Mouse (Mus musculus): ENCODE measurements at regions not wholly inside any gene's neighbourhood (a gene's known extent, or its start where the extent isn't known, plus 50 kb on each side); places are given as distances from the start of the nearest gene placed in this dataset.

DNA sequence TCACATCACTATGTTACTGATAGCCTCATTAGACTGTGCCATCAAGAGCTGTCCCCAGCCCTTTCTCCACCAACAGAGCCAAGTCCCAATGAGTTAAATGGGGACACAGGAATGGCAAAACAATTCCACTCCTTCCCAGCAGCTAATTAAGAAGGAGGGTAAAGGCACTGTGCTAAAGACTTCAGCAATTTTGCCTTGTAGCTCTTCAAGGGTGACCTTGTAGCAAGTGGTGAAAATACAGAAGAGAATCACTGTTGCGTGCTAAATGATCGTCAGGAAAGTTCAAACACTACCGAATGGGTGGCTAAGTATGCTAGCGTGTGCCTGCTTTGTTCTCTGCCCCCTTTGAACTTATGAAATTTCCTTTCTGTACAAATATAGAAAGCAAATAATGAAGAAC, 519.9 kb upstream of the Apob start:
- Histone ChIP-seq H3K27ac (ENCODE audit: low read length) (no peak overlapping the region), H3K4me3 (replicated peaks; ENCODE audit: low read length) (no peak overlapping the region), H3K4me2 (ENCODE audit: low read depth, low read length) (no peak overlapping the region), H3K36me3 (ENCODE audit: control insufficient read depth, insufficient read depth, low read length) (no peaks in the 10 kb centered on the region), H3K27me3 (ENCODE audit: control insufficient read depth, insufficient read depth, low read length) (no peaks in the 10 kb centered on the region), H3K9me3 (replicated peaks; ENCODE audit: control insufficient read depth, low read length) (no peaks in the 10 kb centered on the region), H3K4me1 (ENCODE audit: control insufficient read depth, insufficient read depth, low read length) (no peaks in the 10 kb centered on the region), H3K9ac (ENCODE audit: low read length) (no peak overlapping the region)
- no peak for ATAC-seq (ENCODE audit: insufficient read depth, low FRiP score)
- 72% methylated on average over 4 of the region's 4 CpGs for WGBS

DNA sequence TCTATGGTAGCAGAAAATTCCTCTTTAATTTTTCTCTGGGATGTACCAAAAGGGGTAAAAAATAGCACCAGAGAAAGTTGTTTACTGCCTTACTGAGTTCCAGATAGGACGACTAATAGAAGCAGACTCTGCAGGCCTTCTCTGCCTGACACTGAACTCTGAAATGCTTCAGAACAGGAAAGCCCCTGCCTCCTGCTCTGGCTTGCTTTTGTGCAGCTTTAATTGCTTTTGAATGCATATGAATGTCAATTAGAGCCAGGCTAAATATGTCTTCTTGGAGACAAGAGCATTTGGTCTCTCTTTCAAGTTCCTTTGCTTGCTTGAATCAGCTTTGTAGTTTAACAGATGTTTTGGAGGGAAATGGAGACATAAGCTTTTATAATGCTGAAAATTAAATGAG, 512.5 kb upstream of the Apob start:
- ATAC-seq (ENCODE audit: insufficient read depth, low FRiP score), result no peak
- Histone ChIP-seq H3K4me3 (replicated peaks; ENCODE audit: low read length) (no peak overlapping the region), H3K9me3 (replicated peaks; ENCODE audit: control insufficient read depth, low read length) (no peaks in the 10 kb centered on the region), H3K4me2 (ENCODE audit: low read depth, low read length) (no peak overlapping the region), H3K27ac (ENCODE audit: low read length) (no peak overlapping the region), H3K27me3 (ENCODE audit: control insufficient read depth, insufficient read depth, low read length) (no peaks in the 10 kb centered on the region), H3K36me3 (ENCODE audit: control insufficient read depth, insufficient read depth, low read length) (no peaks in the 10 kb centered on the region), H3K9ac (ENCODE audit: low read length) (no peak overlapping the region), H3K4me1 (ENCODE audit: control insufficient read depth, insufficient read depth, low read length) (no peaks in the 10 kb centered on the region)
- WGBS, result 21% methylated on average over 1 of the region's 1 CpGs

DNA sequence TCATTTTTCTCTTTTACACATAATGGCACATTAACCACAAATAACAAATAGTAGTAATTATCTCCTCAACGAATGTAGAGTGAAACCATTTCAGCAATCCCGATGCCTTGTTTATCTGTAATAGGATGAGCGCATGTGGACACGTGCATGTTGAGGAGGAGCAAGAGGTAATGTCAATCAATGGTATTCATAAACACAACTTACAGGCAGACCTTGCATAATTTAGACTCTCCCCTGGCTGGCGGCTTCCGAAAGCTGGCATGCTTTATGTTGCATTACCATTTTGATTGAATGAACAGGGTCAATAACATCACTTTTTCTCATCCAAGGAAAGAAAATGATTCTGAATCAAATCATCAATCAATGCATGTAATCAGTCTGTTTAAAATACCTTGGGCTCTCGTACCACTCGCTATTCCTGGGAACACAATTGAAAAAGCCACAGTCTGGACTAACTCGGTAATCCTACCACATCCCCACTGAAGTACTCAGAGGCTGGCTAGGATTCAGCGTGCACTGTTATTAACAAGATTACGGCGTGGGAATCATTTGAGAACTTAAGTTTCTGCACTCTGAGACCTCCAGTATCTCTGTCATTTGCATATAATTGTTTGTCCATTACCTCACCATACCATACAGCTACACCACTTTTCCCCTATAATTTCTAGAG, 464.7 kb upstream of the Apob start:
- 83% methylated on average over 12 of the region's 12 CpGs for WGBS

DNA sequence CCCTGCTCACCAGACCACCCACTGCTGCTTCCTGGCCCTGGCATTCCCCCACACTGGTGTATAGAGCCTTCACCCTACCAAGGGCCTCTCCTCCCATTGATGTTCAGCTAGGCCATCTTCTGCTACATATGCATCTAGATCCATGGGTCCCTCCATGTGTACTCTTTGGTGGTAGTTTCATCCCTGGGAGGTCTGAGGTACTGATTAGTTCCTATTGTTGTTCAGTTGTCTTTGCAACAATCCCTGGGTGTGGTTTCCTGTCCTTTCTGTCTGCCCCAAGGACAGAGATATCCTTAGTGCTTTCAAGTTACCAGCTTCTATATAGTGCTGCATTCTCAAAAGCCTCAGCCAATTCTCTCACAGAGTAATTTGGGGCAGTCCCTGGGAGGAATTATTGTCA, 440.1 kb upstream of the Apob start:
- Histone ChIP-seq H3K9me3 (replicated peaks; ENCODE audit: control insufficient read depth, low read length) (no peaks in the 10 kb centered on the region), H3K27ac (ENCODE audit: low read length) (no peak overlapping the region), H3K9ac (ENCODE audit: low read length) (no peak overlapping the region), H3K4me1 (ENCODE audit: control insufficient read depth, insufficient read depth, low read length) (no peaks in the 10 kb centered on the region), H3K27me3 (ENCODE audit: control insufficient read depth, insufficient read depth, low read length) (no peaks in the 10 kb centered on the region), H3K4me2 (ENCODE audit: low read depth, low read length) (no peak overlapping the region), H3K4me3 (replicated peaks; ENCODE audit: low read length) (no peak overlapping the region), H3K36me3 (ENCODE audit: control insufficient read depth, insufficient read depth, low read length) (no peaks in the 10 kb centered on the region)
- ATAC-seq (ENCODE audit: insufficient read depth, low FRiP score), result no peak

More for the DNA sequence above, 464.7 kb upstream of the Apob start:
- no peak overlapping the region for H3K4me2 ChIP-seq (ENCODE audit: low read depth, low read length)
- H3K4me1 ChIP-seq (ENCODE audit: control insufficient read depth, insufficient read depth, low read length), result no peaks in the 10 kb centered on the region
- H3K27ac ChIP-seq (ENCODE audit: low read length), result no peak overlapping the region
- H3K9ac ChIP-seq (ENCODE audit: low read length), result no peak overlapping the region
- H3K27me3 ChIP-seq (ENCODE audit: control insufficient read depth, insufficient read depth, low read length), result no peaks in the 10 kb centered on the region
- no peak overlapping the region for H3K4me3 ChIP-seq (replicated peaks; ENCODE audit: low read length)
- H3K36me3 ChIP-seq (ENCODE audit: control insufficient read depth, insufficient read depth, low read length), result no peaks in the 10 kb centered on the region
- ATAC-seq (ENCODE audit: insufficient read depth, low FRiP score), result no peak
- H3K9me3 ChIP-seq (replicated peaks; ENCODE audit: control insufficient read depth, low read length), result no peaks in the 10 kb centered on the region

DNA sequence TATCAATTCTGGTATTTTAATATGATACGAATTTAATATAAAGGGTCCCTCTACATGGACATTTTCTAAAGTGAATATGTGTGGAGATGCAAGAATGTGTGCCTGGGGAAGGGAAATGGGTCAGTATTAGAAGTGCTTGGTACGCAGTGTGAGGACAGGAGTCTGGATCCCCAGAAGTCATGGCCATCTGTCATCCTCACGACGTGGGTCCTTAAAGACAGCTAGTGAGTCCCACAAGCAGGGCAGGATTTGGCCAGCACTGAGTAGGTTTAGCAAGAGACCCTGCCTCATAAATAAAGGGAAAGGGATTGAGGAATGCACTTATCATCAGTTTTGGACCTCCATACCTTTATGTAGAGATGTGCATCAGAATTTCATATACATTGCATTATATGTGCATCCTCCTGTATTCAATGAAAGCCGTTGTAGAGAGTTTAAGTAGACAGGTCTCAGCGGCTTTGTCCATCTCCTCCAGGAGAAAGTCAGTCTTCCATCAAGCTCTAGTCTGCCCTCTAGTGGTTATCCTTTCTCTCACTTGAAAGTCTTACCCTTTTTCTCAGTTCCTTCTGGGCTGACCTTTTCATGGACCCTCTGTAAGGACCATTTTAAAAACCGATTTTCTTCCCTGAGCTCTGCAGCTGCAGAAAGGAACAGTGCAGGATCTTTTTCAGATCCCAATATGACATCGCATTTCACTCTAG, 434.0 kb upstream of the Apob start:
- H3K4me2 ChIP-seq (ENCODE audit: low read depth, low read length), result no peak overlapping the region
- no peak overlapping the region for H3K9ac ChIP-seq (ENCODE audit: low read length)
- 51% methylated on average over 8 of the region's 8 CpGs for WGBS
- no peaks in the 10 kb centered on the region for H3K9me3 ChIP-seq (replicated peaks; ENCODE audit: control insufficient read depth, low read length)
- no peaks in the 10 kb centered on the region for H3K36me3 ChIP-seq (ENCODE audit: control insufficient read depth, insufficient read depth, low read length)
- H3K4me1 ChIP-seq (ENCODE audit: control insufficient read depth, insufficient read depth, low read length), result no peaks in the 10 kb centered on the region
- H3K27ac ChIP-seq (ENCODE audit: low read length), result no peak overlapping the region
- ATAC-seq (ENCODE audit: insufficient read depth, low FRiP score), result no peak
- no peaks in the 10 kb centered on the region for H3K27me3 ChIP-seq (ENCODE audit: control insufficient read depth, insufficient read depth, low read length)
- H3K4me3 ChIP-seq (replicated peaks; ENCODE audit: low read length), result no peak overlapping the region

DNA sequence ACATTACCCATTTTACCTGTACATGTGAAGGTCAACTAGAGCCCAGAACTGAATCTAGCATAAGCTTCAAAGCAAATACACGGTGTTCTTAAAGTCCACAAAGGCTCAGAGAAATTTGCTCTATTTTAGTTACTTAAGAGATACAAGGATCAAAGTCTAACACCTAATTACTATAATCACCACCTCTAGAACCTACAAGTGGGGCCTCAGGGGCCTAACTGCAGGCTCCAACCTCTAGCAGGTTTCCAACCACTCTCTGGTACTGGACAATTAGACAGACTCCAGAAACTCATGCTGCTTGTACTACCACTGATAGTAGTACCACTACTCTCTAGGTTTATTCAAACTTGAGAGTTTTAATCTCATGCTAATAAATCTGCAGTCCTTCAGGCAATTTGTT, 428.7 kb upstream of the Apob start:
- ATAC-seq (ENCODE audit: insufficient read depth, low FRiP score), result no peak; the same call in 1 of the 2 replicates
- H3K27ac ChIP-seq (ENCODE audit: low read length), result no peak overlapping the region
- WGBS, result 61% methylated on average over 1 of the region's 1 CpGs
- no peaks in the 10 kb centered on the region for H3K36me3 ChIP-seq (ENCODE audit: control insufficient read depth, insufficient read depth, low read length)
- H3K4me2 ChIP-seq (ENCODE audit: low read depth, low read length), result no peak overlapping the region
- H3K4me3 ChIP-seq (replicated peaks; ENCODE audit: low read length), result no peak overlapping the region
- no peak overlapping the region for H3K9ac ChIP-seq (ENCODE audit: low read length)
- H3K27me3 ChIP-seq (ENCODE audit: control insufficient read depth, insufficient read depth, low read length), result no peaks in the 10 kb centered on the region
- H3K9me3 ChIP-seq (replicated peaks; ENCODE audit: control insufficient read depth, low read length), result no peaks in the 10 kb centered on the region
- H3K4me1 ChIP-seq (ENCODE audit: control insufficient read depth, insufficient read depth, low read length), result no peaks in the 10 kb centered on the region

DNA sequence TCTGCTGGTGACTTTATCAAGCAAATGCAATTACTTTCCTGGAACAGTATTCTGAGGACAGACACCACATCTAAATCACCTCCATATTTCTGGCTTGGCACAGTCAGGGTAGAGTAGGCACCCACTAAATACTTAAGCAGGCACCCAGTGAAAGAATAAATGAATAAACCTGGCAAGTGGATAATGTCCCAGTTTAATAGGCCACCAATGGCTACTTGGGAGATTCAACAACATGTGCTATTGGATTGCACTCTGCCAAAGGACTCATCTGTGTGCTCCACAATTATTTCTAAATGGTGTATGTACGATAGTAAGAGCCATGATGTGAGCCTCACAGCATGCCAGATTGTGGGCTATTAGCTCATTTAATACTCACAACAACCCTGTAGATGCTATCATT, 417.2 kb upstream of the Apob start:
- 74% methylated on average over 1 of the region's 1 CpGs for WGBS
- Histone ChIP-seq H3K4me2 (ENCODE audit: low read depth, low read length) (no peak overlapping the region), H3K4me3 (replicated peaks; ENCODE audit: low read length) (no peak overlapping the region), H3K36me3 (ENCODE audit: control insufficient read depth, insufficient read depth, low read length) (no peaks in the 10 kb centered on the region), H3K4me1 (ENCODE audit: control insufficient read depth, insufficient read depth, low read length) (no peaks in the 10 kb centered on the region), H3K27ac (ENCODE audit: low read length) (no peak overlapping the region), H3K9ac (ENCODE audit: low read length) (no peak overlapping the region), H3K27me3 (ENCODE audit: control insufficient read depth, insufficient read depth, low read length) (no peaks in the 10 kb centered on the region), H3K9me3 (replicated peaks; ENCODE audit: control insufficient read depth, low read length) (no peaks in the 10 kb centered on the region)
- no peak for ATAC-seq (ENCODE audit: insufficient read depth, low FRiP score)

DNA sequence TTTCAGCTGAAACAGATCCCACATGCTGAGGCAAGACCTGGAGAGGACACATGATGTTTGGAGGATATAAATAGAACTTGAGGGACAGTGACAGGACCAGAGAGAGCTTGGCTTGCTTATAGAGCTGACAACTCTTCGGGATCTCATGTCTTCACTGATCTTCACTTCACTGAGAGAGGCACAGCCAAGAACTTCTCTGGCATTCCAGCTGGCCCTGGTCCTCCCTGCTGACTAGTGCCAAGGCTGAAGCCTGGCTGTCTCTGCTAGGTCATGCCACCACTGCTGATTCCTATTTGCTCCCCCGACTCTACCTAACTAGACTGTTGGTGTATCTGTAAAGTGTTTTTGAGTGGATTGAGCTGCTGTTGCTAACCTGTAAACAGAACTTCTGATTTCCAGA, 401.4 kb upstream of the Apob start:
- H3K9me3 ChIP-seq (replicated peaks; ENCODE audit: control insufficient read depth, low read length), result no peaks in the 10 kb centered on the region
- no peak overlapping the region for H3K27ac ChIP-seq (ENCODE audit: low read length)
- no peak overlapping the region for H3K9ac ChIP-seq (ENCODE audit: low read length)
- H3K4me1 ChIP-seq (ENCODE audit: control insufficient read depth, insufficient read depth, low read length), result no peaks in the 10 kb centered on the region
- no peaks in the 10 kb centered on the region for H3K27me3 ChIP-seq (ENCODE audit: control insufficient read depth, insufficient read depth, low read length)
- H3K36me3 ChIP-seq (ENCODE audit: control insufficient read depth, insufficient read depth, low read length), result no peaks in the 10 kb centered on the region
- ATAC-seq (ENCODE audit: insufficient read depth, low FRiP score), result no peak
- no peak overlapping the region for H3K4me3 ChIP-seq (replicated peaks; ENCODE audit: low read length)
- no peak overlapping the region for H3K4me2 ChIP-seq (ENCODE audit: low read depth, low read length)
- 93% methylated on average over 2 of the region's 2 CpGs for WGBS

DNA sequence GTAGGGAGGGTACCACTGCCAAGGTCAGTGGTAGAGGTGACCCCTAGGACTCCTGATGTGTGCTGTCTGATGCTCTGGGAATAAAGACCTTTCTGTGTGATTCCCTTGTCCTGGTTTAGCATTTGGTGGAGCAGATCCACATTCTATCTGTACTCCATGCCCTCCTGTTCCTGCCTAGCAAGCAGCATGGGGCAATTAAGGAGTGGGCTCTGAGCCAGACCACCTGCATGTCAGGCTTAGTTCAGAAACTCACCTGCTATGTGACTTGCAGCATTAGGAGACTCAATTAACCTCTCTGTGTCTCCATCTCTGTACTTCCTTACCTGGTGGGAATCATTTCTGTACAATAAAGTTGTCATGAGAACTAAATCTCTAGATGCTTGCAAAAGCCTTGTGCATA, 389.9 kb upstream of the Apob start:
- Histone ChIP-seq H3K27ac (ENCODE audit: low read length) (no peak overlapping the region), H3K4me2 (ENCODE audit: low read depth, low read length) (no peak overlapping the region)
- no peak for ATAC-seq (ENCODE audit: insufficient read depth, low FRiP score)

More for the DNA sequence above, 389.9 kb upstream of the Apob start:
- no peaks in the 10 kb centered on the region for H3K9me3 ChIP-seq (replicated peaks; ENCODE audit: control insufficient read depth, low read length)
- no peaks in the 10 kb centered on the region for H3K4me1 ChIP-seq (ENCODE audit: control insufficient read depth, insufficient read depth, low read length)
- no peaks in the 10 kb centered on the region for H3K27me3 ChIP-seq (ENCODE audit: control insufficient read depth, insufficient read depth, low read length)
- no peak overlapping the region for H3K4me3 ChIP-seq (replicated peaks; ENCODE audit: low read length)
- H3K9ac ChIP-seq (ENCODE audit: low read length), result no peak overlapping the region
- H3K36me3 ChIP-seq (ENCODE audit: control insufficient read depth, insufficient read depth, low read length), result no peaks in the 10 kb centered on the region

Data from stomach, embryonic 16.5 days (tissue).